Mouse (Mus musculus): ENCODE data around the gene Gimap4. TPM values are rescaled to one million over a fixed set of nuclear protein-coding genes. Genes with fewer than 3 reads are reported as not detected.
A peak's percentile ranks its signal among the peaks of the same experiment; 100 is the strongest.

Gimap4 gene
- total and polyA plus RNA-seq, 2 experiments = 5.5 to 15.1 TPM

DNA sequence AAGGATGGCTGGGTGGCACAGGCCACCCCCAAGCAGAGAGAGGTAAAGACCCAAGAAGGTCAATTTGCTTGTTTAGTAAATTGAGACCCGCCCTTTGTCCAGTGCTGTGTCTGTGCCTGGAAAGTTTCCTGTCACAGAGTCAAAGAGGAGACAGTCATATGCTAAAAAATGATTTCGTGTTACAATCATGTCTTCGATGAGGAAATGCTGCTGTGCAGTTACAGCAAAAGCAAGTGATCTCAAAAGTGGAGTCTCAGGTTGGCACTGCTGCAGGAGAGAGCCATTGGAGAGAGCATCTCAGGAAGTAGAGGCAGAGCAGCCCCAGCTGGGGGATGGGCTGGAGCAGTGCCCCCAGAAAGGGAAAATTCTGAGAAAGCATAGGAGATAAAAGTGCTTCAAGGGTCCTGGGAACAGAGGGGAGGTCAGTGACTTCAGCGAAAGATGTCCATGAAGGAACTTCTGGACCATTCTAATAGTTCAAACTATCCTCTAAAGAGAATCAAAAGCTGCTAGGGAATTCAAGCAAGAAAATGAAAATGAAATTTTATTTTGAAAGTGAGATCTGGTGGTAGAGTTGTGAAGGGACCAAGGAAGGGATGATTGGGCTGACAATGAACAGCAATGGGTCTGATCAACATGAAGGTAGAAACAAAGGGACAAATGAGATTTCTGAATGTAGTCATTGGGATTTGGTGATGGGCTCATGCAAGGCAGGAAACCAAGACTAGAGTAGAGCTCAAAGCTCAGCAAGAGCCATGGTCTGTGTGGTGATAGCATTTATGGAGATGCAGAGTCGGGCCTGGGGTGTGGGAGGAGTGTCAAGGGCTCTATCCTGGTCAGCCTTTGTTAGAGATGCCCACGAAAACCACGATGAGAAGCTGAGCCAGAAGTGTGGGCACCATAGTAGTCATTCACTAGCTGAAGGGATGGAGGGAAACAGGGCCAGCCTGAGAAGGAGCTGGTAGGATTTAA lies 1.6 kb downstream of the Gimap4 start:
- Histone ChIP-seq H3K36me3 (ENCODE audit: control insufficient read depth, insufficient read depth, low read length) (peaks cover 4% of the 10 kb centered on the region; the same call in 1 of the 2 replicates), H3K4me1 (ENCODE audit: control insufficient read depth, insufficient read depth, low read length) (peaks cover 4% of the 10 kb centered on the region; the same call in 1 of the 2 replicates), H3K27me3 (ENCODE audit: control insufficient read depth, insufficient read depth, low read length) (no peaks in the 10 kb centered on the region), H3K4me3 (ENCODE audit: insufficient read depth, low read depth, low read length) (peak overlapping the region; percentile 44), H3K9ac (ENCODE audit: low read depth, low read length) (peak overlapping the region; percentile 31), H3K27ac (replicated peaks; ENCODE audit: insufficient read depth, low read depth, low read length) (peak overlapping the region; percentile 79), H3K79me2 (ENCODE audit: control insufficient read depth, insufficient read depth, low read length) (no peaks in the 10 kb centered on the region)
- DNase-seq (ENCODE audit: extremely low read depth, low read depth, low spot score) = no peak
- 77% methylated on average over 7 of the region's 7 CpGs for WGBS
- TF ChIP-seq POLR2A (IDR thresholded peaks at IDR 0.05; ENCODE audit: extremely low read depth, insufficient read depth, low read length) = no peak

DNA sequence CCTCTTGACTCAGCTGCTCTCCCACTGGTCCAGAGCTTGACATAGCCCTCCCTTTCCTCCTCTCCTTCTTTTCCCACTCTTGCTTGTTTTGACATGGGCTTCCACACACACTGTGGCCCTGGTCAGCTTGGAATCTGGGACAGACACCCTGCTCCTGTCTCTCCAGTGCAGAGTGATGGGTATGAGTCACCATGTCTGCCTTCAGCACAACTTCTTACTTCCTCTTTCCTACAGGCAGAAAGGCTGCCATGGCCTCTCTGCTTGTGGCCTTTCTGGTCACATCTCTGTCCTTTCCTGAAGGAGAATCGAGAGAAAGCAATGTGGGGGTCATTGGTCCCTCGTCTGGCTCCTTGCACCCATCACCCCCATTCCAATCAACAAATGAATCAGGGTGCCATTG lies 2.7 kb downstream of the Gimap4 start:
- Histone ChIP-seq H3K4me1 (ENCODE audit: control insufficient read depth, insufficient read depth, low read length) (peaks cover 3% of the 10 kb centered on the region; the same call in 1 of the 2 replicates), H3K79me2 (ENCODE audit: control insufficient read depth, insufficient read depth, low read length) (no peaks in the 10 kb centered on the region), H3K27ac (replicated peaks; ENCODE audit: insufficient read depth, low read depth, low read length) (peak overlapping the region; percentile 79), H3K36me3 (ENCODE audit: control insufficient read depth, insufficient read depth, low read length) (peaks cover 4% of the 10 kb centered on the region; the same call in 1 of the 2 replicates), H3K9ac (ENCODE audit: low read depth, low read length) (no peak overlapping the region), H3K4me3 (ENCODE audit: insufficient read depth, low read depth, low read length) (no peak overlapping the region), H3K27me3 (ENCODE audit: control insufficient read depth, insufficient read depth, low read length) (no peaks in the 10 kb centered on the region)
- WGBS = 80% methylated on average over 2 of the region's 2 CpGs
- TF ChIP-seq POLR2A (IDR thresholded peaks at IDR 0.05; ENCODE audit: extremely low read depth, insufficient read depth, low read length) = no peak
- DNase-seq (ENCODE audit: extremely low read depth, low read depth, low spot score) = no peak

DNA sequence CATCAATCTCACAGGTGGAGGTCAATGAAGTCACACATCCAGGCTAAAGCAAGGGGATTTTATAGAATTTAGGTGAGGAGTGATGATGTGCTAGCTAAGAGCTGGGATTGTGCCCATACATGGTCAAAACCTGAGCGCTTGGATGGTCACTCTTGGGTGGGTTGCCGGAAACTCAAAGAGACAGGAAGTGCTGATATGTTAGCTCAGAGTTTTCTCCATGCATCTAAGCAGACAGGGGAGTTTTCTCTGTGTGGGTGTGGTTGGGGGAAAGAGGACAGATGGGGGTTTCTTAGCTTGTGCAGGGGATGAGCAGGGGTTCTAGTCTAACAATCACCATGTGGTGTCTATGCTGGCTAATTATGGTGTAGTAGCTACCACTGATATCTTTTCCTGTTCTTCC lies 5.0 kb downstream of the Gimap4 start:
- no peaks in the 10 kb centered on the region for H3K79me2 ChIP-seq (ENCODE audit: control insufficient read depth, insufficient read depth, low read length)
- 90% methylated on average over 2 of the region's 2 CpGs for WGBS
- H3K9ac ChIP-seq (ENCODE audit: low read depth, low read length) = no peak overlapping the region
- H3K36me3 ChIP-seq (ENCODE audit: control insufficient read depth, insufficient read depth, low read length) = peaks cover 4% of the 10 kb centered on the region
- no peak for DNase-seq (ENCODE audit: extremely low read depth, low read depth, low spot score)
- no peaks in the 10 kb centered on the region for H3K27me3 ChIP-seq (ENCODE audit: control insufficient read depth, insufficient read depth, low read length)
- TF ChIP-seq CTCF (IDR thresholded peaks at IDR 0.05; ENCODE audit: low read depth, low read length) (no peak), POLR2A (IDR thresholded peaks at IDR 0.05; ENCODE audit: extremely low read depth, insufficient read depth, low read length) (no peak)
- peaks cover 2% of the 10 kb centered on the region; the same call in 1 of the 2 replicates for H3K4me1 ChIP-seq (ENCODE audit: control insufficient read depth, insufficient read depth, low read length)
- H3K4me3 ChIP-seq (ENCODE audit: insufficient read depth, low read depth, low read length) = no peak overlapping the region
- H3K27ac ChIP-seq (replicated peaks; ENCODE audit: insufficient read depth, low read depth, low read length) = no peak overlapping the region; the same call in 1 of the 2 replicates

DNA sequence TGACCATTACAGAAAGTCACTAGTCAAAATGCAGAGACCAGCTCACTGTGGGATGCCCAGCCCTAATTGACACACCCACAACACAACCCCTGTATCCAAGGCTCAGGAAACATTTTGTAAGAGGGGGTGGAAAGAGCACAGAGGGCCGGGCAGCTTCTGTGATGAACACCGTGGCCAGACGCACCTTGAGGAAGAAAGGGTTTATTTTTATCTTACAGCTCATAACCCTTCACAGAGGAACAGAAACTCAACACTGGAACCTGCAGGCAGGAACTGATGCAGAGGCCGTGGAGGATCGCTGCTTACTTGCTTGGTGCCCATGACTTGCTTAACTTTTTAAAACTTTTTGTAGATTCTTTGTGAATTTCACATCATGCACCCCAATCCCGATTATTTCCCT lies 8.6 kb downstream of the Gimap4 start:
- 87% methylated on average over 6 of the region's 6 CpGs for WGBS

DNA sequence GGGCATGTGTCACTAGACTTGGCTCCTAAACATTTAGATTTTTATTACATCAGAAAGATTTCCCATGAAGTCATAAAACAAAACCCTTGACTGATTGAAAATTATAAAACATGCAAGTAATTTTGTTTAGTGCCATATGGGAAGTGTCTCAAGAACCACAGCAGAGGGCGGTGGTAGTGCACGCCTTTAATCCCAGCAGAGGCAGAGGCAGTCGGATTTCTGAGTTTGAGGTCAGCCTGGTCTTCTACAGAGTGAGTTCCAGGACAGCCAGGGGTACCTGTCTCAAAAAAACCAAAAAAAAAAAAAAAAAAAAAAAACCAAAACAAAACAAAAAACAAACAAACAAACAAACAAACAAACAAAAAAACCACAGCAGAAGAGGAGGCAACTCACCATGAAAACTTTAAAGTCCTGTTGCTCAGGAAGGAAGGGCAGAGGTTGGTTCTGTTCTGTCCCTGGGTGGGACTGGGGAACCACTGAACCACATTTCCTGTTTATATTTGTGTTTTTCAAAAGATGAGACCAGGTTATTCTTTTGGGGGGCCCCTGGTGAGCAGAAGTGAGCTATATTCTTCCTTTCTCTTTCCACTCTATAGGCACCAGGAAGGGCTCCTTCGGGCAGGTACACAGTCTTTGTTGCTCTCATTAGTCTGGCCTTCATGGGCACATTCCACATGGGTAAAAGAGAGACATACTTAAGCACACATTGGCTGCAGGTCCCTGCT lies 12.6 kb downstream of the Gimap4 start:
- H3K27ac ChIP-seq (replicated peaks; ENCODE audit: insufficient read depth, low read depth, low read length) = peak overlapping the region; percentile 5; the same call in 1 of the 2 replicates

More for the DNA sequence above, 8.6 kb downstream of the Gimap4 start:
- H3K27me3 ChIP-seq (ENCODE audit: control insufficient read depth, insufficient read depth, low read length) = no peaks in the 10 kb centered on the region
- H3K27ac ChIP-seq (replicated peaks; ENCODE audit: insufficient read depth, low read depth, low read length) = no peak overlapping the region
- peaks cover 2% of the 10 kb centered on the region; the same call in 1 of the 2 replicates for H3K4me1 ChIP-seq (ENCODE audit: control insufficient read depth, insufficient read depth, low read length)
- TF ChIP-seq POLR2A (IDR thresholded peaks at IDR 0.05; ENCODE audit: extremely low read depth, insufficient read depth, low read length) (no peak), CTCF (IDR thresholded peaks at IDR 0.05; ENCODE audit: low read depth, low read length) (no peak)
- H3K79me2 ChIP-seq (ENCODE audit: control insufficient read depth, insufficient read depth, low read length) = no peaks in the 10 kb centered on the region
- no peak overlapping the region for H3K4me3 ChIP-seq (ENCODE audit: insufficient read depth, low read depth, low read length)
- DNase-seq (ENCODE audit: extremely low read depth, low read depth, low spot score) = no peak
- no peak overlapping the region for H3K9ac ChIP-seq (ENCODE audit: low read depth, low read length)
- peaks cover 4% of the 10 kb centered on the region for H3K36me3 ChIP-seq (ENCODE audit: control insufficient read depth, insufficient read depth, low read length)

More for the DNA sequence above, 12.6 kb downstream of the Gimap4 start:
- WGBS = 93% methylated on average over 4 of the region's 4 CpGs
- no peak overlapping the region for H3K4me3 ChIP-seq (ENCODE audit: insufficient read depth, low read depth, low read length)
- no peaks in the 10 kb centered on the region for H3K79me2 ChIP-seq (ENCODE audit: control insufficient read depth, insufficient read depth, low read length)
- no peaks in the 10 kb centered on the region; the same call in 1 of the 2 replicates for H3K4me1 ChIP-seq (ENCODE audit: control insufficient read depth, insufficient read depth, low read length)
- H3K27me3 ChIP-seq (ENCODE audit: control insufficient read depth, insufficient read depth, low read length) = no peaks in the 10 kb centered on the region
- peaks cover 4% of the 10 kb centered on the region; the same call in 1 of the 2 replicates for H3K36me3 ChIP-seq (ENCODE audit: control insufficient read depth, insufficient read depth, low read length)
- TF ChIP-seq POLR2A (IDR thresholded peaks at IDR 0.05; ENCODE audit: extremely low read depth, insufficient read depth, low read length) (no peak), CTCF (IDR thresholded peaks at IDR 0.05; ENCODE audit: low read depth, low read length) (no peak)
- H3K9ac ChIP-seq (ENCODE audit: low read depth, low read length) = no peak overlapping the region
- no peak for DNase-seq (ENCODE audit: extremely low read depth, low read depth, low spot score)
